Mouse (Mus musculus) brain, embryonic 14.5 days (tissue): ENCODE measurements at regions not wholly inside any gene's neighbourhood (a gene's known extent, or its start where the extent isn't known, plus 50 kb on each side); places are given as distances from the start of the nearest gene placed in this dataset.

Source experiments
- CTCF ChIP-seq: fragments of 200-500 bp; IDR thresholded peaks from 2 replicates; pipeline ENCODE4 v1.5.1; 2012; ENCODE audit warnings: inconsistent platforms, mild to moderate bottlenecking, moderate library complexity, borderline replicate concordance; ENCODE audit not compliant: insufficient read depth, insufficient read length; ENCODE audit errors: extremely low read depth
- POLR2A ChIP-seq: fragments of 200-500 bp; IDR thresholded peaks from 2 replicates; pipeline ENCODE4 v1.6.1; 2012; ENCODE audit warnings: mild to moderate bottlenecking, inconsistent platforms, borderline replicate concordance; ENCODE audit not compliant: poor library complexity, insufficient read depth, insufficient read length, severe bottlenecking; ENCODE audit errors: extremely low read depth

DNA sequence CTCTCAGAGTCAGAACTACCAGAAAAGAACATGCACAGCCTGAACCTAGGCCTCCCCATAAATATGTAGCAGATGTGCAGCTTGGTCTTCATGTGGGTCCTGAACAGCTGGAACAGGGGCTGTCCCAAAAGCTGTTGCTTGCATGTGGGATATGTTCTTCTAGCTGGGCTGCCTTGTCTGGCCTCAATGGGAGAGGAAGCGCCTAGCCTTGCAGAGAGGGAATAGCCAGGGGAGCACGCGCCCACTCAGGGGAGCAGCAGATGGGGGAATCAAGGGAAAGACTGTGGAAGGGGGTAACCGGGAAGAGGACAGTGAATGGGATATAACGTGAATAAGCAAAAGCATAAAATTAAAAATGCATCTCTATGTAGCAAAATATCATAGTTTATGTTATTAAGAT is 154.9 kb upstream of the Slc30a5 start:
- no peak for TF ChIP-seq CTCF
- no peak for TF ChIP-seq POLR2A
